Mouse (Mus musculus): ENCODE data around the gene Ltbp3.

- TF ChIP-seq CTCF (IDR thresholded peaks at IDR 0.05; ENCODE audit: insufficient read depth, low read length) (no peak), POLR2A (IDR thresholded peaks at IDR 0.05; ENCODE audit: borderline replicate concordance, extremely low read depth, low read depth, low read length) (no peak)
These were observed 17.8 kb upstream of the Ltbp3 start for GRCm38 (mm10) chr19:5722848-5723425.
